Mouse (Mus musculus) embryo, embryonic 10 days (tissue): ENCODE measurements around the gene Igsf6.
A peak's percentile ranks its signal among the peaks of the same experiment; 100 is the strongest.

ENCODE experiments used
- DNase-seq: peaks from one replicate; pipeline ENCODE4 v3.0.0-alpha.2; 2015; ENCODE audit warnings: low spot score

Igsf6 gene

DNA sequence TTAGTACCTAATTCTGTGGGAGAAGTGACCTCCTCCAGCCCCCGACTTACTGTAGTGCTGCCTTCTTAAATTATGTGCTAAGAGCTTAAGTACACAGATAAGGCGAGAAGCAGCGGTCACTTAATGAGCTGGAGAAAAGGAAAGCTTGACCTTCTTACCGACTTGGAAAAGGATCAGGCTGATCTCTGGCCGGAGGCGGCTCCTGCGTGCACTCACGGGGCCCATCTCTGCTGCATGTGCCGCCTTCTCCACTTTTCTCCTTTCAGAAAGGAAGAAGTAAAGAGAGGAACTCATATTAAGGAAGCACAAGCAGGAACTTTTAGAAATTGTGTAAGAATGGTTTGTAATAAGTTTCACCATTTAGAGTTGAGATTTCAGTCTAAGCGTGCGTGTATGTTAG is at the start of gene Igsf6:
TSS of gene Igsf6 (minus strand) at position 292 of the 400 bp plus-strand sequence.
- no peak for DNase-seq

DNA sequence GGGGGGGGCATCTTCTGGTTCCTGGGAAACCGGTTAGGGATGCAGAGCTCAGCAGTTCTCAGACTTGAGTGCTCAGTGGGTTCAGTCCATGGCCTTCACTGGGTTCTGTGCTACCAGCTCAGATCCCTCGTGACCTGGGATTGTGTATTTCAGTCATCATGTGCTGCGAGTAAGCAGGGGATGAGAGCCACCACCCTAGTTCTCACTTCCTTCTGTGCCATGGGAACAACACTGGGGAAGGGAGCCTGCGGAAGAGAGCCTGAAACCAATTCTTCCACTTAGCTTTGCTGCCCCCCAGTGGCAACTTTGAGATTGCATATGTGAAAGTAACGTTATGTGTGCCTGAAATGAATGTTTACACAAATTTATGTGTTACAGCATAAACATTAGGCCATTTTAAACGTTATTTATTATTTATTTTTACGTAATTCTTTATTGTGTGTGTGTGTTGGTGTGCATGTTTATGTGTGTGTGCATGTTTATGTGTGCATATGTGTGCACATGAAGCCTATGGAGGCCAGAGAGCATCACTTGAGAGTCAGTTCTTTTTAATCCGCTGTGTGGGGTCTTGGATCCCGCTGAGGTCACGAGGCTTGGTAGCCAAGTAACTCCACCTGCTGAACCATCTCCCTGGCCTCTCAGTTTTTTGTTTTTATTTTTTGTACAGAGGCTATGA is 45.9 kb upstream of the Igsf6 start:
- peak; percentile 83 for DNase-seq

DNA sequence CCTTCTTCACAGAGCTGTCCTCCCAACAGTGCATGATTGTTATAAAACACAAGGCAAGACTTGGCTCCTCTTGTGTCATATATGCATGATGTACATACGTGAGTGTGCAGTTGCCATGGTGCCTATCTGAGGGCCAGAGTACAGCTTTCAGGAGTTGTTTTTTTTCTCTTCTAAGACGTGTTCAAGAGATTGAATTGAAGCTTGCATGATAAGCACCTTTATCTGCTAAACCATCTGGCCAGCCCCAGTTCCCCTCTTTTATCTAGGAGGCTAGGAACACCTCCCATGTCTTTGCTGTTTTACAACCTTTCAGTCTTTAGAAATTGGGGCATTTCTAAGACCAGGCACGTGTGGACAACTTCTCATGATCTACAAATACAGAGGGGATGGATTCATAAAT is 37.4 kb upstream of the Igsf6 start:
- no peak for DNase-seq

DNA sequence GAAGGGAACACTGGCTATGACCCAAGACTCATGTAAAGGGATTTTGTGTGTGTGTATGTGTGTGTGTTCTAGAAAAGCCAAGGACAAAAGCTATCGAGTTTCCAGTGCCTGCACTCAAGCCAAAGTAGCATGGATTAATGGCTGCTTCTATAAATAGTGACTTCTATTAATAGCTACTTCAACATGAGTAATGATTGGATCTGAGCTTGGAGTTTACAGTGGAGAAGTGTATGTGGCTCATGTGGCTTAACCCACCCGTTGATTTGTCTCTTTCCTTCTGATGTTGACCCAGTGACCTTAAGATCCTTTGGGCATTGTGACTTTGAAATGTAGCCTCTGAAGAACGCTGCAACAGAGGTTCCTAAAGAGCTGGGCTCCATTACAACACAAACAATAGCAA is 36.9 kb upstream of the Igsf6 start:
- peak; percentile 27 for DNase-seq

DNA sequence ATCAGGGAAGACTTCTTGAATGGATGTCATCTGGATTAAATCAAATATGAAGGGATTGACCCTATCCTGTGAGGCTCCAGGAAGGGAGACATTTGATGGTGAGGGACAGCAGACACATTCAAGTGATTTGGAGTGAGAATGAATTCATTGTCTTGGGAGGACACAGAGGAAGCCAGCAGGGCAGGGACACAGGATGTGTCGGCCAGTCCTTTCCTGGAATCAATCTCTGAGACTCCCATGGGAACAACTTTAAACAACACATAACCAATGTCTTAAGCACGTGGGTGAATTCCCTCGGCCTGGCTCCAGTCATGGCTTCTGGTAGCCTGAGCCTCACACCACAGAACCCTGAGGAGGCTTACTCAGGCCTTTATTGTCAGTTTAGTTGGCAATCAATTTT is 33.5 kb upstream of the Igsf6 start:
- no peak for DNase-seq

DNA sequence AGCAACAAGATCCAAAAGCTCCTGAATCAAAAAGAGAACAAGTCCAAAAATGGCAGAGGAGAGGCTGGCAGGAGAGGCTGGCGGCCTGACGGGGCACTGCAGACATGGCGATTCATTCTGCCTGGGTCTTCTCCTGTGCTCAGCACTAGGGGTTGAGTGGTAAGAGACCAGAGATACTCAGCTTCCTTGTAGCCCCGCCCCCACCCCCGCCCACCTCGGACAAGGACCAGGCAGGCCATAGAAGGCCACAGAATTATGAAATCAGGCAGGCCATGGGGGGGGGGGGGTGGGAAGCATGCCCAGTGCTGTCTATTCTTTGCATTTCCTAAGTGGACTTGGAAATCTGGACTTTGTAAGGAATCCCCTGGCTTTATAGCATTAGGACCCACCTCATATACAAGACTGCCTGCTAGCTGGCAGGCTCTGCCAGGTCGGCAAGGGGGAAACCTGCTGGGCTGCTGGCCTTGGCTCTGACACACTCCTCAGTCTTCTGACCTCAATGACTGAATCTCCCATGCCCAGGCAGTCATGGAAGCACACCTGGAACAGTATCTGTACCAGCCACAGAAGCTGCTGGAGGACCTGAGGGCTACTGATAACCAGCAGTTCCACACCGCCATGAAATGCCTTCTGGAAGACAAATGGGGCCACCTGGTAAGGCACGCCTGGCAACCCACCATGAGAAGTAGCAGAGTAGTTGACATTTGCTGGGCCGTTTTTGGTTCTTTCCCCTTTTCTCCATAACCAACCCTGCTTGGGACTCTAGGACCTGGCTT is 24.4 kb upstream of the Igsf6 start:
- DNase-seq, result no peak

DNA sequence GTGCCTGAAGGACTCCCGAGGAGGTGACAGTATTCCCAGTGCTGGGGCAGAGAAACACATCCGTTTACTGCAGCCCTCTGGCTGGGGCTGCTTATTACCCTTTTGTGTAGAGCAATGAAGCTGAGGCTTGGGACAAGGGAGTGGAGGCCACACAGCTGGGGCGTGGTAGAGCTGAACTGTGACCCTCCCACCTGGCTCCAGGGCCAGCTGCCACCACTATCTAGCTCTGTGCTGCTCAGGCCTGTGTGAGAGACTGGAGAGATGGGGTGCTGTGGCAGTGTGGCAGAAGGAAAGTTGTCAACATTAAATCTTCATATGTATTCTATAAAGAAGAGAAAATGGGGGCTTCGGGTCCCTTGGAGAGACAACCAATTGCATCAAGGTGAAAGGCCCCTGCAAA is 18.7 kb upstream of the Igsf6 start:
- DNase-seq, result no peak

DNA sequence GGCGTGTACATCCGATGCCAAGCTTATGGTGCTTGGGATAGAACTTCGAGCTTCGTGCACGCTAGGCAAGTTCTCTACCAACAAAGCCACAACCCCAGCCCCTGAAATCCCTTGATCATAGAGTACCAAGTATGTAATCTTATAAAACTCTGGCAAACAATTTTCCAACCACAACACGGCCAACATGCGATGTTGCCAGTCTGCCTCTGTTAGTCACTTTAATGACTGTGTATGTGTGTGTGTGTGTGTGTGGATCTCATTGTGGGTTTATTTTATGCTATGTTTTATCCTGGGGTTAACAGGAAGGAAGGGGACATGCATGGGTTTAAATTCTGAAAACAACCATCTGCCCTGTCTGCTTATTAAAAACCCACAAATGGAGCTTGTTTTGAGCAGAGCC is 16.4 kb upstream of the Igsf6 start:
- DNase-seq, result no peak

DNA sequence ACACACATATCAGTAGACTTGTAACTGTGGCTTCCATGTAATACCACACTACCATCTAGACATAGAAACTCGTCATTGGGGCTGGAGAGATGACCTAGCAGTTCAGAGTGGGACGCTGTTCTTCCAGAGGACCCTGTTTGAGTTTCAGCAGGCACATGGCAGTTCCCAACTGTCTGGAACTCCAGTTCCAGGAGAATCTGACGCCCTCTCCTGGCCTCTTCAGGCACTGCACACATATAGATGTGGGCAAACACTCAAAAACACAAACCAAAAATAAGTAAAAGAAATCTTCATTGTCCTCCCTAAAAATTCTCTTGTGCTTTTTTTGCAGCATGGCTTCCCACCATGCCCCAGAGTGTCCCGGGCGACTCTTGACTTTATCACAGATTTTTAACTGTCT is 14.4 kb upstream of the Igsf6 start:
- DNase-seq, result no peak

DNA sequence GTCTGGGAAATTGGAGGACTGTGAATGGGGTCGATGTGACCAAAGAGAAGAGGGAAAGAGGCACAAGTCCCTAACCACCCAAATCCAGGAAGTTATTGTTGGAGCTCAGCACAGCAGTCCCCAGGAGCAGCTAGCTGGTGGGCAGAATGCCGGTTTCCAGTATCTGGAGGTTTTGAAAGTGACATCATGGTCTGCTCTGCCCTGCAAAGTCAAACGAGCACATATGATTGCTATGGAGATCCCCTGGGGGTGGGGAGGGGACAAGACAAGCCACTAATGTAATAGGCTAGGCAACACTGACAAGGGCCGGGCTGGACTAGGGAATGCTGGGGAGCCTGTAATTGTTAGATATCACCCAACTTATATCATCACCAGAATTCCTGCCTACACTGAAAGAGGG is 11.1 kb upstream of the Igsf6 start:
- no peak for DNase-seq

DNA sequence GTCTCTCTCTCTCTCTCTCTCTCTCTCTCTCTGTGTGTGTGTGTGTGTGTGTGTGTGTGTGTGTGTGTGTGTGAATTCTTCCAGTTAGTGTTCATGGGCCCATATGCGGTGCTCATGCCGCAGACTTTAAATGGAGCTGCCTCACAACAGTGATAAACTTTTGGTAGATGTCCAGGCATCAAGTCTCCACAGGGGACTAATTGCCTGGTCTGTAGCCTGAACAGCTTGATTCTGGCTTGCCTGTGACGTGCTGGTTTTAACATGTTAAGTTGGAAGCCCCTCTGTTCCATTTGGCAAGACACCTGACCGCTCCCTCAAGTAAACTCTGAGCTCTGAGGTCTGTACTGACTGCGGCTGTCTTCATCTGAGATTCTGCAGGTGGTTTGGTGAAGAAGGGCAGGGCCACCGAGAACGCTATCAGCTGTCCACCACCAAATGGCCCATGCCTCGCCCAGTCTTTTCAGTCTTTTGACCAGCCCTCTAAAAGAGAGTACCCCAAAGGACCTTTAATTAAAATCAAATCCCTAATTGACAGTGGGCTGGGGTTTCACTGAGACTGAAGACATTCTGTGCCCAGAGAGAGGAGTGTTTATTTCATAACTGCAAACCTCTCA is 10.6 kb upstream of the Igsf6 start:
- no peak for DNase-seq

DNA sequence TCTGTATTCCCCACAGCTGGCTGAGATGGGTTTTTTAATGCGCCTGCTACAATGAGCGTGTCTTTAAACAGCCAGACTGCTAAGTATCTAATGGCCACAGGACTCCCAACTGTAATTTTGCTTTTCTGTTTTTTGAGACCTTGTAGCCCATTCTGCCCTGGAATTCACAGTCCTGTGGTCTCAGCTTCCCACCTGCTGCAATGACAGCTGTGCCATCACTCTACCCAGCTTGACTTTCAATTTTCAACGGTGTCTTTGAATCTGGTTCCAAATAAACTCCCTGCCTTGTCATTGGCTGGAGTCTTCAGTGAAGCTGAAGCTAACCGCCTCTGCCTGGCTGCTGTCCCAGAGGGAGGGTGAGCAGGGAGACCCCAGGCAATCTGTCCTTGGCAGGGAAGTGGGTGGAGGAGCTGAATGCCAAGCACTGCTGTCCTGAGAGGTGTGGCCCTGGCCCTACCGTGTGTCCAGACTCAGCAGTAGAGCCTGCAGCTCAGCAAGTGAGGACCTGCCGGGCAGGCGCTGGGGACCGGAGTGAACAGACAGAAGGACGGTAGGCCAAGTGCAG is 8.7 kb upstream of the Igsf6 start:
- no peak for DNase-seq

DNA sequence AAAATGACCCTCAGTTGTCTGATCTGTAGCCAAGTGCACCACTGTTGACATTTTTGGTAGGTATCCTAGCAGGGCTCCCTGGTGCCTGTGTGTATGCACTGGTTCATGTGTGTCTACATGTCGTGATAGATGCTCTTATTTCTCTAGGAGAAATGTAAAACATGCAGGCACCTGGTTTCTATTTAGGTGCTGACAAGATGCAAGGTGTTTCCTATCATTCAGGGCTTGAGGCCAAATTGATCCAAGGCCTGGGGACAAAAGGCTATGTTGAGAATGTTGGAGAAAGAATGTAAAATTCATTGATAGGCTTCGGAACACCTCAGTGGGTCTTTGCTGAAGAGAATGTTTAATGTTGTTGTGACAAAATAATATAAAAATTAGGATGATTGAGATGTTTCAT is 7.4 kb upstream of the Igsf6 start:
- DNase-seq, result no peak

DNA sequence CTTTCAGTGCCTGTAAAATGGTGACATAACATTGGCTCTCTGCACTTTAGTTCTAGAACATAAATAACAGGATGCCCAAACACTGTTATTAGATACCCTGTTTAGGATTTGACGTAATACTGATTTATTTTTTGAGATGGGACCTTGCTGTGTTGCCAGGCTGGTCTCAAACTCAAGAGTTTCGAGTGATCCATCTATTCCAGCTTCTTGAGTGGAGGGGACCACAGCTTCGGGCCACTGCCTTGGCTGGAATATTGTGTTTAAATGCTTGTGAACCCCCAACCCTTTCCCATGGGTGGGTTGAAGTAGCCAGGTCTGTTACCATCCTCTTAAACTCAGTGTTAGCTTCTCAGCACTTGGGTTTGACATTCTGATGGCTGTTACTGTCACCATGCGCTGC is 7.0 kb upstream of the Igsf6 start, which contains the start of gene Otoa:
TSS of gene Otoa (plus strand) at position 301 of the 400 bp plus-strand sequence.
- DNase-seq, result no peak

DNA sequence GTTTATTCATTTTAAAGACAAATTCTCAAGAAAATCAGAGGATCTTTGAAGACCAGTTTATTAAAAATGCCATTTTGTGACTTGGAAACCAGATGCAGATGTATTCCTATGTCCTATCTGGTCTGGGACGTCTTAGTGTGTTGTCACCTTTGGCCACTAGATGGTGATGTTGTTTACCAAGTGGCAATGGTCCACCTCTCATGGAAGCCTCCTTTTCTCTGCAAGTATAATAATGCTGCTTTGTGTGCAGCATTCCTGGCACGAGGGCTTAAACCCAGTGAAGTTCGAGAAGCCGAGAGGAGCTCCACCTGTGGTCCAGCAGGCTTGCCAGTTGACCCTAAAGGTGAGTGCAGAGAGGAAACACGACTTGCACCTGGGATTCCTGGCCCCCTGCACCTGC is 3.5 kb upstream of the Igsf6 start:
- DNase-seq, result peak; percentile 86

DNA sequence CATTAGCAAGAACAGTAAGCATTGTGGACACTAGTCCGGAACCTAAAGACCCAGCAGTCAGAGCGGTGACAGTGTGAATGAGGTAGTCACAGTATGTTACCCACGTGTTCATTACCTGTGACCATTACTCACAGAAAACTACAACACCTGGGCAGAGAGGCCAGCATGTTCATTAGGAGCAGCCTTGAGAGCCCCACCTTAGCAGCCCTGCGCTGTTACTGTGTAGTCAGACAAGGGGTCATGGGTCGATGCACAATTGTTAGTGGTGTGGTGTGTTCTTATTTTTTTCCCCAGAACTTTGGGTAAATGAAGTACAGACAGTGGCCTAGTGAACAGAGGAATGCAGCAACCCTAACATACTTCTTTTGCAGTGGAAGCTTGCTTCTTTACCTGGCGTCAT is 2.9 kb upstream of the Igsf6 start:
- DNase-seq, result no peak

DNA sequence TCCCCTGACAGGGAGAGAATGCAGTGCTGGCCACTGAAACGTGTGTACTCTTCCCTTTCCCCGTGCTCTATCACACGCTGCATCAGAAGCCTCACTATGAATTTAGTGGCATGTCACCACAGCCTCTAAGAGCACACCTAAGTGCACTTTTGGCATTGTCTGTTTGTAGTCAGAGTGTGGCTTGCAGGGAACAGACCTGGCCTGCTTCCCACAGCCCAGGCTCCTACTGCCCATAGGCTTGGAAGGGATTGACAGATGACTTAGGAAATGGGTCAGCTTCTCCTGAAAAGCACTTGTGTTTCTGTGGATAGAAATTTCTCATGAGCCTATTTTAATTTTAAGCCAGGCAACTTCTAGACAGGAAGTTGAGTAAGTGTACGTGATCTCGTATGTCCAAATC is 1.0 kb upstream of the Igsf6 start:
- no peak for DNase-seq

DNA sequence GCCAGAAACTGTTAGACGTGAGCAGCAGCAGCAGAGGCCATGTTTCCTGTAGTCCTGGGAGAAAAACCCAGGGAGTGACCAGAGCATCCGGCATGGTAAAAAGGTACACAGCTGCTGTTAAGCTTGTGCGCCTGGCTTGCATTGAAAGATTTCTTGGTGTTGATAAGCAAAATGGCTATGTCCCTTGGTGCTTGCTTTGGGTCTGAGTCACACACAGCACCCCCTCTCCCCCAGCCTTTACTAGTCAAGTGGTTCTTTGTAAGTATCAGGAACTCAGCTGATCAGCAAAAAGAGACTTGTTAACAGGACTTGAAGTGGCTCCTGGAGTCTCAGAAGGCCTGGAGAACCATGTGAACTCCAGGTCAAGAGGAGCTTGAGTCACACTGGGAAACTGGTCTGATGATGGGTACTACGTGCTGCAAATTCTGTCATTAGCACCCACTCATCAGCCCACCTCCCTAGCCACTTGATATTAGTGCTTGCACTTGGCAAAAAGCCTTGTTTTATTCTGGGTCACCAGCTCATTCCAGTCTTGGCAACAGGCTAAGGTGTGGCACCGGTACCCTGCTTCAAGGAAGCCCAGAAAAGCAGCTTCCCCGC is 529 bp upstream of the Igsf6 start:
- DNase-seq, result no peak

DNA sequence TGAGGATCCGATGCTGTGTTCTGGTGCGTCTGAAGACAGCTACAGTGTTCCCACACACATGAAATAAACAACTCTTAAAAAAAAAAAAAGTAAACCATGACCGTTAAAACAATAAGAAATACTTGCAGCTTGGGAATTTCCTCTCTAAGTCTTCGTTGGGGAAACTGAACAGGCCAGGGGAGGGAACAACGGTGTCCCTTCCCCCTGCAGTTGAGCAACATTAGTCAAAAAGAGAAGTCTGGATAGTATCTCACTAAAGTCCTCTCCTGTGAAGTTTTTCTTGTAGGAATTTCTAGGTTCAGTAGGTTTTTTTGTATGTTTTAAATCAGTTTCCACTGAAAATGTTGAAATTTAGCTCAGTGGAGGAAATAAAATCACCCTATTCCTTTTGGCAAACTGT is 1.9 kb downstream of the Igsf6 start:
- no peak for DNase-seq

DNA sequence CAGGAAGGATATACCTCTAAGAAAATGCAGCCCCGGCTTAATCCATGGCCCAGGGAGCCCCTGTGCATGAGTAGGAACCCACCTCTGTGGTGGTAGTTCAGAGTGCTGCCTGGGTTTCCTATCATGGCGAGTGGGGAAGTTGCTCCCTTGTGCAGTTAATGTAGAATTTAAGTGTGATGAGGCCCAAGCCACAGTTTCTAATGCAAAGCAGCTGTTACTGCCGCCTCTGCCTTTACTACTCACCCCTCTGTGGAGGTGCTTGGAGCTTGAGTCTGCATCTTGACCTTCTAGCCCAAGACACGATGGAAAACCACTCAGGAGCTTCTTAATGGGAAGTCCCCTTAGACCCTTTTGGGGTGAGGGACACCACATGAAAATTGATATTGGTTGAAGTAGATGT is 3.1 kb downstream of the Igsf6 start:
- no peak for DNase-seq

DNA sequence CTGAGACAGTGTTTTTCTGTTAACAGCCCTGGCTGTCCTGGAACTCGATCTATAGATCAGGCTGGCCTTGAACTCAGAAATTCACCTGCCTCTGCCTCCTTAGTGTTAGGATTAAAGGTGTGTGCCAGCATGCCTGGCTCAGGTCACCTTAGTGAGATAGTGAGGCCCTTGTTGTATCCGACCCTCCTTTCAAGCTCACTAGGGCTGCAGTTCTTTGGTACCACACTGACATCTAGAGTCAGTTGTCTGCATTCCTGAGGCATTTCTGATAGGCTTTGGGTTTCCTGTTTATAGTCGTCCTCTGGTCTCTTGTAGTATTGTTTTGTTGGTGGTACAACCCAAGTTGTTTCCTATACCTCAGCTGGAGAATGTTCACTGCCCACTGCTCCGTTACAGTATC is 10.1 kb downstream of the Igsf6 start:
- no peak for DNase-seq

DNA sequence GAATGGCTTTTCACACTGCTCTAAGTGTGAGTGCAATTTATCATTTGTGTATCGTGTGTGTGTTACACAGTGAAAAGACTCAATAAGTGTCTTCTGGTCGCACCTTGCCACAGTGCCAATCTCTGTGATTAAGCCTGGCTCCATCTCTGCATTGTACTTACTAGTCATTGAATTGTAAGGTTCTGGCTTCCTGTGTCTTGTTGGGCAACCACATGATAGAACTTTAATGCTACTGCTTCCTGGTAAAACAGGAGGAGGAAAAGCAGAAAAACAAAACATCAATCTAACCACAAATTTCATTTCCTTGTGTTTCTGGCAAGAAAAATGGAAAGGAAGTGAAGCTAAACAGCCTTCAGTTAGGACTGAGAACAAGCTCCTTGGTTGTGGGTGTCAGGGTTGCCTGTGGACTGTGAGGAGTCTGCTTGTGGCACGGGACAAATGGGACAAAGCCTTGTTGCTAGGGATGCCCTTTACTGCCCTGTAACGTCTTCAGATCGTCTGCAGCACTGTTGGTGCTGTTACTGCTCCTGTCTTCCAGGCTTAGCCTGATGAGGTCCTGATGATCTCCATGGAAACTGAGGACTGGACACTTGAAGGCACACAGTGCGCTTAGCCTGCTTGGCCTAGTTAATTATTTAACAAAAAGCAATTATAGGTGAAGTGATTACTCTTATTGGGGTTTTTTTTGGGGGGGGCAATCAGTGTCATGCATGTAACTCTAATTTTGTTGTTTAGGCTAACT is 14.7 kb downstream of the Igsf6 start:
- DNase-seq, result no peak
